Mouse (Mus musculus): ENCODE data around the gene Eva1a.

Eva1a gene

GRCm38 (mm10) chr6:82070459-82070858 lies 29.6 kb downstream of the Eva1a start:
- DNase-seq: no peak

- peak in 1 of 2 experiments; percentile 7 for DNase-seq
Observed at GRCm38 (mm10) chr6:82073011-82073410, 32.2 kb downstream of the Eva1a start.

- no peak for DNase-seq
Observed at GRCm38 (mm10) chr6:82073567-82073966, 32.7 kb downstream of the Eva1a start.

GRCm38 (mm10) chr6:82076364-82076763 lies 35.5 kb downstream of the Eva1a start:
- no peak for DNase-seq

GRCm38 (mm10) chr6:82078875-82079274 lies 38.0 kb downstream of the Eva1a start:
- no peak for DNase-seq

- peak; percentile 3 to 10 for DNase-seq
Observed at GRCm38 (mm10) chr6:82083655-82084054, 42.8 kb downstream of the Eva1a start.

- DNase-seq: no peak
Observed at GRCm38 (mm10) chr6:82084235-82084634, 43.4 kb downstream of the Eva1a start.

GRCm38 (mm10) chr6:82085313-82085908 lies 44.6 kb downstream of the Eva1a start:
- no peak for DNase-seq

GRCm38 (mm10) chr6:82088133-82088532 lies 47.3 kb downstream of the Eva1a start:
- no peak for DNase-seq

- no peak for DNase-seq
Observed at GRCm38 (mm10) chr6:82091773-82092172, 50.9 kb downstream of the Eva1a start.

- DNase-seq: no peak
Observed at GRCm38 (mm10) chr6:82097705-82098104, 56.9 kb downstream of the Eva1a start.

GRCm38 (mm10) chr6:82098456-82098855 lies 57.6 kb downstream of the Eva1a start:
- DNase-seq: no peak

- DNase-seq: no peak
Observed at GRCm38 (mm10) chr6:82110473-82110872, 69.6 kb downstream of the Eva1a start.

GRCm38 (mm10) chr6:82111111-82111510 lies 70.3 kb downstream of the Eva1a start:
- no peak for DNase-seq

- no peak for DNase-seq
Observed at GRCm38 (mm10) chr6:82111540-82111939, 70.7 kb downstream of the Eva1a start.

- no peak for DNase-seq
Observed at GRCm38 (mm10) chr6:82112127-82113090, 71.6 kb downstream of the Eva1a start.

GRCm38 (mm10) chr6:82115335-82115965 lies 74.6 kb downstream of the Eva1a start:
- no peak for DNase-seq

- no peak for DNase-seq
Observed at GRCm38 (mm10) chr6:82116176-82116575, 75.3 kb downstream of the Eva1a start.

GRCm38 (mm10) chr6:82117871-82118270 lies 77.0 kb downstream of the Eva1a start:
- no peak for DNase-seq

- peak; percentile 51 to 56 for DNase-seq
Observed at GRCm38 (mm10) chr6:82119322-82120162, 78.7 kb downstream of the Eva1a start.

- DNase-seq: no peak
Observed at GRCm38 (mm10) chr6:82125134-82125533, 84.3 kb downstream of the Eva1a start.

GRCm38 (mm10) chr6:82127827-82128226 lies 87.0 kb downstream of the Eva1a start:
- no peak for DNase-seq

All from cerebellum, postnatal 36 days (tissue).